ENCODE assay signal across 8 mouse cellular contexts in the genomic region with DNA sequence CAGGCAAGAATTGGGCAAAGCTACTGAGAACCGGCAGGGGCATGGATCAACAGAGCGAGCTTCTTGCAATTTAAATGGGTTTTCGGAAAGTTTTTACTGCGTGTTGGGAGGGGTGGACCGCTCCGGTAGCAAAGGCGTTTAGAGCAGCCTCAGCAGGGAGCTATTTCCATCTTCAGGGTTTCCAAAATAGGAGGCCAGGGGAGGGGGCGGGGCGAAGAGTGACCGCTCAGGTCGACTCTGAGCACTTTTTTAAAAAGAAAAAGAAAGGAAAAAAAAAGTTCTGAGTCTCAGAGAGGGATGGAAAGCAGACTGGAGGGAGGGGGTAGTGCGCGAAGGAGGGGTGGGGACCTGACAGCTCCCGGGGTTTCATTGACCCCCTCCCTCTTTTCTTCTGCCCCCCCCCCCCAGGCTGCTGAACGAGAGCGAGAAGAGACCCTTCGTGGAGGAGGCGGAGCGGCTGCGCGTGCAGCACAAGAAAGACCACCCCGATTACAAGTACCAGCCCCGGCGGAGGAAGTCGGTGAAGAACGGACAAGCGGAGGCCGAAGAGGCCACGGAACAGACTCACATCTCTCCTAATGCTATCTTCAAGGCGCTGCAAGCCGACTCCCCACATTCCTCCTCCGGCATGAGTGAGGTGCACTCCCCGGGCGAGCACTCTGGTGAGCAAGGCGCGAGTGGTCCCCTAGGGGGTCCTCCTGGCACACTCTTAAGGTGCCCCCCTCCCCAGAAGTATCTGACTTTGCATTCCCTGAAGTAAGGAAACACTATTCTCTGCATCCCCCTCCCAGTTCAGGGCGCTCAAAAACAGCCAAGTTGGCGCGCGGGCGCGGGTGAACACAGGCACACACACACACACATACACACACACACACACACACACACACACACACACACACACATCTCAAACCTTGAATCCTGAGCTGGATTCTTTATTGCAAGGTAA. TPM values are rescaled to one million over a fixed set of nuclear protein-coding genes. Genes with fewer than 3 reads are reported as not detected.
A peak's percentile ranks its signal among the peaks of the same experiment; 100 is the strongest.
DNase-seq lines count a peak whose midpoint lies in the region; ATAC-seq and TF ChIP-seq lines count a peak whose summit lies in the region.

No protein-coding gene starts in this region.

- no peaks in the 10 kb centered on the region for H3K36me3 ChIP-seq in hindbrain, embryonic 15.5 days
- no peaks in the 10 kb centered on the region for H3K36me3 ChIP-seq in midbrain, postnatal 0 days (ENCODE audit: insufficient read depth, low read length)

- peak overlapping the region; percentile 93 for H3K4me2 ChIP-seq in hindbrain, embryonic 15.5 days
- peak overlapping the region; percentile 96 for H3K4me2 ChIP-seq in midbrain, postnatal 0 days (ENCODE audit: low read depth, low read length, poor library complexity, severe bottlenecking)

- WGBS in cerebellum, adult 2 months = 3% methylated on average over 42 of the region's 42 CpGs
- 1% methylated on average over 42 of the region's 42 CpGs for WGBS in hindbrain, embryonic 15.5 days
- WGBS in midbrain, postnatal 0 days = under 1% methylated on average over 40 of the region's 42 CpGs

- H3K4me3 ChIP-seq in cerebellum, adult 2 months (replicated peaks; ENCODE audit: insufficient read depth, low read depth, low read length) = peak overlapping the region; percentile 46
- H3K4me3 ChIP-seq in hindbrain, embryonic 15.5 days = peak overlapping the region; percentile 74
- H3K4me3 ChIP-seq in midbrain, postnatal 0 days (ENCODE audit: low read depth, low read length) = peak overlapping the region; percentile 46

- no peak overlapping the region for H3K27ac ChIP-seq in cerebellum, adult 2 months (ENCODE audit: insufficient read depth, low read length)
- H3K27ac ChIP-seq in hindbrain, embryonic 15.5 days (replicated peaks) = peak overlapping the region; percentile 86
- H3K27ac ChIP-seq in midbrain, postnatal 0 days (ENCODE audit: low read depth, low read length) = peak overlapping the region; percentile 51

- peak overlapping the region; percentile 74 for H3K9ac ChIP-seq in hindbrain, embryonic 15.5 days
- peak overlapping the region; percentile 73 for H3K9ac ChIP-seq in midbrain, postnatal 0 days (replicated peaks; ENCODE audit: low read length, poor library complexity, severe bottlenecking)

- peaks cover 12% of the 10 kb centered on the region; the same call in 1 of the 2 replicates for H3K27me3 ChIP-seq in cerebellum, adult 2 months (ENCODE audit: control insufficient read depth, insufficient read depth, low read length)
- peaks cover 4% of the 10 kb centered on the region; the same call in 1 of the 2 replicates for H3K27me3 ChIP-seq in hindbrain, embryonic 15.5 days
- peaks cover 15% of the 10 kb centered on the region; the same call in 1 of the 2 replicates for H3K27me3 ChIP-seq in midbrain, postnatal 0 days (ENCODE audit: insufficient read depth, low read length)

- peak in 1 of 2 experiments; percentile 26 for DNase-seq in cerebellum, adult 2 months
- no peak for DNase-seq in cerebellum, adult 18-20 months
- DNase-seq in right cerebral cortex, postnatal 4 days = peak; percentile 27
- DNase-seq in right cerebral cortex, postnatal 14 days = no peak
- peak; percentile 45 for DNase-seq in midbrain, postnatal 0 days (ENCODE audit: low spot score)
- no peak for DNase-seq in ovary, adult 18-20 months (ENCODE audit: low spot score)
- no peak for DNase-seq in frontal cortex, postnatal 25 days (ENCODE audit: low spot score in 2 of 2)

- peaks cover 3% of the 10 kb centered on the region; the same call in 1 of the 2 replicates for H3K4me1 ChIP-seq in cerebellum, adult 2 months (ENCODE audit: control insufficient read depth, insufficient read depth, low read length)
- peaks cover 59% of the 10 kb centered on the region for H3K4me1 ChIP-seq in hindbrain, embryonic 15.5 days (replicated peaks)
- no peaks in the 10 kb centered on the region for H3K4me1 ChIP-seq in midbrain, postnatal 0 days (ENCODE audit: insufficient read depth, low read length)

- TF ChIP-seq CTCF in cerebellum, adult 2 months (IDR thresholded peaks at IDR 0.05; ENCODE audit: borderline replicate concordance, insufficient read depth, low read depth, low read length) = no peak
- TF ChIP-seq CTCF in midbrain, postnatal 0 days (IDR thresholded peaks at IDR 0.05) = peak; percentile 28; the same call in 1 of the 2 replicates

- no peak for ATAC-seq in hindbrain, embryonic 15.5 days (ENCODE audit: low FRiP score, low read depth)
- no peak for ATAC-seq in midbrain, postnatal 0 days (ENCODE audit: low FRiP score)

- no peak for TF ChIP-seq POLR2A in cerebellum, adult 2 months (IDR thresholded peaks at IDR 0.05; ENCODE audit: borderline replicate concordance, insufficient read depth, low read length)

- H3K9me3 ChIP-seq in hindbrain, embryonic 15.5 days = no peaks in the 10 kb centered on the region
- no peaks in the 10 kb centered on the region for H3K9me3 ChIP-seq in midbrain, postnatal 0 days (ENCODE audit: low read length)

RNA-seq across cellular contexts. Expression of a gene that starts 1.6 kb away (rescaled TPM):
- polyA plus RNA-seq in cerebellum, adult 2 months (2012; rRNA removed) = 20.2 and 20.8 TPM in 2 replicates
- polyA plus RNA-seq in hindbrain, embryonic 15.5 days (2015; fragmentation: Nextera tagmentation; extraction: Ambion mirVana) = 49.8 and 61.4 TPM in 2 replicates
- 10.4 TPM in 2 replicates for total RNA-seq in midbrain, postnatal 0 days (2014; rRNA removed)
- polyA plus RNA-seq in midbrain, postnatal 0 days (2015; fragmentation: Nextera tagmentation; extraction: Ambion mirVana) = 35.4 and 36.5 TPM in 2 replicates

Comparison
In these comparisons a context has a peak if more than half of its experiments do, and no peak if none do; other contexts are left out.
1. DNase-seq: peak in right cerebral cortex, postnatal 4 days (single experiment) and midbrain, postnatal 0 days (single experiment); none in cerebellum, adult 18-20 months (0 of 2), right cerebral cortex, postnatal 14 days (single experiment), ovary, adult 18-20 months (single experiment) and frontal cortex, postnatal 25 days (0 of 2).
2. Peak in every context shown above with its lines, with median percentiles within 50 percentile points of each other: H3K4me3 ChIP-seq.